Mouse (Mus musculus): ENCODE measurements at regions not wholly inside any gene's neighbourhood (a gene's known extent, or its start where the extent isn't known, plus 50 kb on each side); places are given as distances from the start of the nearest gene placed in this dataset.

GRCm38 (mm10) chr9:120750820-120751219, 178.2 kb upstream of the Ctnnb1 start:
- no peak for TF ChIP-seq CTCF (IDR thresholded peaks at IDR 0.05; ENCODE audit: low read depth, low read length)
- TF ChIP-seq POLR2A (IDR thresholded peaks at IDR 0.05; ENCODE audit: insufficient read depth, low read length): no peak

Data from ES-Bruce4 (cell line).